Mouse (Mus musculus) erythroblast, adult 5-6 weeks (primary cell): ENCODE data around the gene Syne3. TPM values are rescaled to one million over a fixed set of nuclear protein-coding genes. Genes with fewer than 3 reads are reported as not detected.

Source experiments
- total RNA-seq, 2 experiments: library from RNA; stranded (forward) in 1 of 2; stranded (reverse) in 1 of 2; fragments of 150-400 nt in 1 of 2; fragments of 200-764, 138-1000 nt in 1 of 2; gene quantifications; 2 replicates each; pipeline versions ENCODE4 v1.2.3 to v1.2.4; 2015 to 2017; ENCODE audit warnings: low replicate concordance in 2 of 2

The Syne3 gene
- total RNA-seq, 2 experiments from 2014 or later = 4.8 to 10.3 TPM

Other genes with a start within 250 kb of the Syne3 start
- not detected in 2 replicates for gene Clmn, start 144.7 kb downstream of the Syne3 start, total RNA-seq (2015; ENCODE audit: low replicate concordance)
- 0.14 TPM in 1 of 2 replicates, not detected in the other for gene Clmn, start 144.7 kb downstream of the Syne3 start, total RNA-seq (2017; ENCODE audit: low replicate concordance)
- 170 and 188 TPM in 2 replicates for gene Glrx5, start 22.9 kb upstream of the Syne3 start, total RNA-seq (2015; ENCODE audit: low replicate concordance)
- 146 and 233 TPM in 2 replicates for gene Glrx5, start 22.9 kb upstream of the Syne3 start, total RNA-seq (2017; ENCODE audit: low replicate concordance)
- not detected in 2 replicates for gene Tcl1b2, start 136.2 kb upstream of the Syne3 start, total RNA-seq (2015; ENCODE audit: low replicate concordance)
- gene Tcl1b2, start 136.2 kb upstream of the Syne3 start, total RNA-seq (2017; ENCODE audit: low replicate concordance) = 0.51 TPM in 1 of 2 replicates, not detected in the other
- not detected in 2 replicates for gene Tcl1b1, start 149.9 kb upstream of the Syne3 start, total RNA-seq (2015; ENCODE audit: low replicate concordance)
- gene Tcl1b1, start 149.9 kb upstream of the Syne3 start, total RNA-seq (2017; ENCODE audit: low replicate concordance) = not detected in 2 replicates
- gene Tcl1b5, start 166.5 kb upstream of the Syne3 start, total RNA-seq (2015; ENCODE audit: low replicate concordance) = not detected in 2 replicates
- gene Tcl1b5, start 166.5 kb upstream of the Syne3 start, total RNA-seq (2017; ENCODE audit: low replicate concordance) = not detected in 2 replicates
- not detected in 2 replicates for gene Tcl1b3, start 181.2 kb upstream of the Syne3 start, total RNA-seq (2015; ENCODE audit: low replicate concordance)
- gene Tcl1b3, start 181.2 kb upstream of the Syne3 start, total RNA-seq (2017; ENCODE audit: low replicate concordance) = not detected in 2 replicates
- gene Tcl1b4, start 192.1 kb upstream of the Syne3 start, total RNA-seq (2015; ENCODE audit: low replicate concordance) = not detected in 2 replicates
- gene Tcl1b4, start 192.1 kb upstream of the Syne3 start, total RNA-seq (2017; ENCODE audit: low replicate concordance) = 0.43 TPM in 1 of 2 replicates, not detected in the other
- gene Tcl1, start 213.0 kb upstream of the Syne3 start, total RNA-seq (2015; ENCODE audit: low replicate concordance) = not detected in 2 replicates
- not detected in 2 replicates for gene Tcl1, start 213.0 kb upstream of the Syne3 start, total RNA-seq (2017; ENCODE audit: low replicate concordance)